Mouse (Mus musculus) mesoderm, embryonic 11.5 days (tissue): ENCODE results near the gene Pygm.
A peak's percentile ranks its signal among the peaks of the same experiment; 100 is the strongest.

Experiments
- DNase-seq: peaks from one replicate; pipeline ENCODE4 v3.0.0-alpha.2; 2012; ENCODE audit warnings: low read depth, low spot score

Gene Pygm

DNA sequence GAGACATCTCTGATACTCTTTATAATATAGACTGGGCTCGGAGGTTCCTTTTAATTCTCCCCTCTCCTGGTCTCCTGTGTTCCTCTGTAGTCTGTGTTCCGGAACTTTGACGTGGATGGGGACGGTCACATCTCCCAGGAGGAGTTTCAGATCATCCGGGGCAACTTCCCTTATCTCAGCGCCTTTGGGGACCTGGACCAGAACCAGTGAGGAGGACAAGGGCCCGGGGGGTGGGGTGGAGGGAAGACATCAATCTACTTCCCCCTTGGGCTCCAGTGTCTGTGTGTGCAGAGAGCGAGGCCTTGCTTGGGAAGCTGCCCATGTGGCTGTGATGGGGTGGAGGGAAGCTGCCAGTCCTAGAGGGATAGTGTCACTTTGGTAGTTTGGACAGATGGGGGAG is 24.6 kb downstream of the Pygm start:
- no peak for DNase-seq

- DNase-seq = no peak
Observed at GRCm38 (mm10) chr19:6409176-6409575, 25.0 kb downstream of the Pygm start.

DNA sequence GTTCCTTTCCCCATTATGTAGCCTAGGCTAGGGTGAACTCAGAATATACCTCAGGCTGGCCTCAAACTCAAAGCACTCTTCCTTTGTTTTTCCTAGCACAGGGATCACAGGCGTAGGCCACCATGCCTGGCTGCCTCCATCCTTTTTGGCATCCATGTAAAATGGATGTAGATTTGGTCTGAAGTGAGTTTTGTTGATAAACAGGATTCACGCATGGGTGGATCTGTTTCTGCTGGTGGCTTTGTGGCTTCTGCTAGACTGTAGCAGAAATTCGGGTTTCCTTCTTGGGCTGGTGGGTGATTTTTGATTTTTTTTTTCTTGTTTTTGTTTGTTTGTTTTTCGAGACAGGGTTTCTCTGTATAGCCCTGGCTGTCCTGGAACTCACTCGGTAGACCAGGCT is 25.7 kb downstream of the Pygm start:
- no peak for DNase-seq

- DNase-seq = no peak
Observed at GRCm38 (mm10) chr19:6412798-6413197, 28.6 kb downstream of the Pygm start.

DNA sequence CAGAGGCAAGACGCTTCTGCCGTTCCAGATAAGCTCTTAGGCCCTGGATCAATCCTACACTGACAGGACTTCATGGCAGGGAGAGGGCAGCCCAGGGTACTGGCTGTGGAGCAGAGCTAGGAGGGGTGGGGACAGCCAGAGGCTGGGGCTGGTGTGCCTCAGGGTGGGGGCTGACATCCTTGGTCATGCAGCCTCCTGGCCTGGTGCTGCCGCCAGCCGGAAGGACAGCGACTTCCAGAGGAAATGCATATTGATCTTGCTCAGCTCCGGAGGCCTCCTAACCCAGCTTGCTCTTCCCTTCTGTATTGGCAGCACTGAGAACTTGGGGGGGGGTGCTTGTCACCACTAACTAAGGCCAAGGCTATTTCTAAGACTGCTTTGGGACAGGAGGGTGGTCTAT is 31.3 kb downstream of the Pygm start:
- no peak for DNase-seq

GRCm38 (mm10) chr19:6416124-6416770 is 32.0 kb downstream of the Pygm start:
- peak; percentile 63 for DNase-seq

- DNase-seq = no peak
Observed at GRCm38 (mm10) chr19:6416894-6417761, 32.9 kb downstream of the Pygm start.

DNA sequence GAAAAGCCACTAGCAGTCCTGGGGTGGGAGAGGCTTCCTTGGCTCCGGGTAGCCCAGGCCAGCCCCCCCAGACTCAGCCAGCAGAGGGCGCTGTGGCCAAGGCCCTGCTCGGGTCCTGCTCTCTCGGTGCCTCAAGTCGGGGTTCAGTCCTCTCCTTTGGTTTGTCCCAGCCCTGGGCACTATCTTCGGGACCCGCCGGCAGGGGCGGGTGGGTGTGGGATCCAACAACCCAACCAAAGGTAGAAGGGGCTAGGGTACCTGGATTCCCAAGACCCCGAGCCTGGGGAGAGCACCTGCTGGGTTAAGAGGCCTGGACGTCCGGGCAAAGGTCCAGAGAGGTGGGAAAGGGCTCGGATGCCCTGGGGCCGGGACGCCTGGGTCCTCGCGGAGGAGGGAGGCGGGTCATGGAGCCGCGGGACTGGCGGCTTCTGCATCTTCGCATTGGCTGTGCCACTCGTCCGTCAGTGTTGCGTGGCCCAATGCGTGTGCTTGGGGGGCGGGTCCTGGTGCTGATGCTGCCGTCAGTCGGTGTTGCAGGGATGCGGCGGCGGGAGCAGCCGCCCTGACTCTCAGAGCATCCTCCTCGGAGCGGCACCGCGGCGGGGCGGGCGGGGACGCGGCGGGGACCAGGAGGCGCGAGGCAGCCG is 34.2 kb downstream of the Pygm start, which contains the start of gene Nrxn2:
TSS of gene Nrxn2 (plus strand) at position 499 of the 647 bp plus-strand sequence.
- DNase-seq = peak; percentile 89

DNA sequence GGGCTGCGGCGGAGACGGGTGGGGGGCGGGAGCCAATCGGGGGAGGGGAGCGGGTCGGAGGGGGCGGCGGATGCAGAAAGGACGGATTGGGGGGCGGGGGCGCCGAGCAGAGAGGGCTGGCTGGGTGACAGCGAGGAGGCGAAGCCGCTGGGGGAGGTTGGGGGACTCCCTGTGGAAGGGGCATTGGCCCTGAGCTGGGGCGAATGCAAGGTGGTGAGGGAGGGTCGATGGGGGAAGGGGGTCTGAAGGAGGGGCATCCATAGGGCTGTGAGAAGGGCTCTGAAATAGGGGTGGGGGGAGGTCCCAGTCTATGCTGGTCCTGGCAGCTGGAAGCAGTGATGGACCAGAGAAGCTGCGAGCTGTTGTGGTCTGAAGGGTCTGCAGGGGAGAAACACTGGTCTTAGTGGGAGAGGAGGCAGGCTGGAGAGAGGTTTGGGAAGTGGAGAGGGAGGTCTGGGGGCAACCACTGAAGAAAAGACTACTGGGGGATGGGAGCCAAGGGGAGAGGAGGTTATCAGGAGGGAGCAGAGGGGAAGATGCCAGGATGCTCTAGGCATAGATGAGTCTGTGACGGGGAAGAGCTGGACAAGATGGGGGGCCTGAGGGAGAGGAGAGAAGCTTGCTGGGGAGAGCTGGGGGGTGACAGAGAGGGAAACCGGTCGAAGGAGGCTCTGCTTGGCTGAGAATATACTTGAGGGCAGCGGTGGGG is 34.9 kb downstream of the Pygm start:
- DNase-seq = no peak

DNA sequence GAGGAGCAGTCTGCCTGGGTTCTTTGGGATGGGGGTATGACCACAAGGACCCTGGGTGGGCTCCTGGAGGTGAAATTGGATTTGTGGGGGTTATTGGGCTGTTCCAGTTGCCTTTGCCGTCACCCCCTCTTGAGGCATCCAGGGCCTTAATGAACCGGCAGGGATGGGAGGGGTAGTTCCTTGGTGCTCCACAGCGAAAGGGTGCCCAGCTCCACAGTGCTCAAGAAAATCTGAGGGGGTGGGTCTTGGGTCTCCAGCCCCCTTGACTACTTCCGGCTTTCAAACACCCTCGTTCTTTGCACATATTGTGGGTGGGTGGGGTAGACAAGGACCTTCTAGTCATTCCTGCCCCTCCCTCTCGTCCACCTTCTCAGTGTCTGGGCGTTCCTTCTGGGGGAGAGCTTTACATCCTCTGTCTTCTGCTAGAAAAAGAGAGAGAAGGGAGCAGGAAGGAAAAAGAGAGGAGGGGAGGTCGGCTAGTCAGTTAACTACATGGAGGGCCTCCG is 35.7 kb downstream of the Pygm start:
- DNase-seq = no peak

DNA sequence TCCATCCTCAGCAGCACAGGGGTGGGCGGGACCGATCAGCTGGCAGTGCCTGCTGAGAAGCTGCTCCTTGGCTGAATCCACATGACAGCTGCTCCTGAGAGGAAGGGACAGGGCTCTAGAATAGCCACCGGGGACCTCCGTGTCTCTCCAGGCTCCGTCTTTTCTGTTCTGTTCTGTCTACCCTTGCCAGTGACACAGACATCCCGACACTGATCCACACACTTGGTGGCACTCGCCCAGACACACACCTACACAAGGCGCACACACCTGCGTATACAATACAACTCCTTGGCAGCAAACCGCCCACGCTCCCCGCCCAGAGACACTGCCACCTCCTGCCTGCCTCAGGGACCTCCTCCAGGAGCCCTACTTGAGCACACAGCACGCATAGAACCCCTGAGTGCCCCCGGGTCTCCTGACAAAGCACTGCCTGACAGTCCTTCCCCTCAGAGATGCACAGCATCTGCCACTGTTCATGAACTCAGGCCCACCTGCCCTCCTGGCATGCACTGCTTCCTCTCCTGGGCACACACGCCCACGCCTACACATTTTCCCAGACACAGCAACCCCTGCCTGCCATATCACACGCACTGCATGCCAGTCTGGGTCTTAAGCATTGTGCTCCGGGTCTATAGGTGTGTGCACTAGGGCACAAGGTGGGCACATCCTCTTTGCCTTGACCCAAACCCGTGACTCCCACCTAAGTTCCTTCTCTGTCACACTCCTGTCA is 36.4 kb downstream of the Pygm start:
- no peak for DNase-seq

- no peak for DNase-seq
Observed at GRCm38 (mm10) chr19:6421211-6421590, 37.0 kb downstream of the Pygm start.

GRCm38 (mm10) chr19:6422014-6422413 is 37.8 kb downstream of the Pygm start:
- DNase-seq = no peak

GRCm38 (mm10) chr19:6423241-6423640 is 39.0 kb downstream of the Pygm start:
- DNase-seq = no peak

GRCm38 (mm10) chr19:6424137-6424881 is 40.1 kb downstream of the Pygm start:
- no peak for DNase-seq

DNA sequence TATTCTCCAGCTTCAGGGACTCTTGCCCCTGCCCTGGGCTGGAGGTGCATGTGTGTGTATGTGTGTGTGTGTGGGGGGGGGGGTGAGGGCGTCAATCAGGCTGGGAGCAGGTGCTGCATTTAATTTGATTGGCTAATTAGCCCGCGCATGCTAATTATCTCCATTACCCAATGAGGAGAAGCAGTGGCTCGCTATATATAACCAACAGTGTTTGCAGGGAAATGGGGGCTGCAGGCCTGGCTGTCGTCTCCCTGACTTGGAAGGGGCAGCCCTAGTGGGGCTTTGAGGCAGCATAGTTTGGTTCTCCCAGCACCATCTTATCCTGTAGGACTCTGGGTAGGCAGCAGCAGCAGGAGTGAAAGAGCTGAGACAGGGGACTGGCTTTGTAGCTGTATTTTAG is 41.4 kb downstream of the Pygm start:
- no peak for DNase-seq

GRCm38 (mm10) chr19:6426703-6427500 is 42.7 kb downstream of the Pygm start:
- peak; percentile 68 for DNase-seq

DNA sequence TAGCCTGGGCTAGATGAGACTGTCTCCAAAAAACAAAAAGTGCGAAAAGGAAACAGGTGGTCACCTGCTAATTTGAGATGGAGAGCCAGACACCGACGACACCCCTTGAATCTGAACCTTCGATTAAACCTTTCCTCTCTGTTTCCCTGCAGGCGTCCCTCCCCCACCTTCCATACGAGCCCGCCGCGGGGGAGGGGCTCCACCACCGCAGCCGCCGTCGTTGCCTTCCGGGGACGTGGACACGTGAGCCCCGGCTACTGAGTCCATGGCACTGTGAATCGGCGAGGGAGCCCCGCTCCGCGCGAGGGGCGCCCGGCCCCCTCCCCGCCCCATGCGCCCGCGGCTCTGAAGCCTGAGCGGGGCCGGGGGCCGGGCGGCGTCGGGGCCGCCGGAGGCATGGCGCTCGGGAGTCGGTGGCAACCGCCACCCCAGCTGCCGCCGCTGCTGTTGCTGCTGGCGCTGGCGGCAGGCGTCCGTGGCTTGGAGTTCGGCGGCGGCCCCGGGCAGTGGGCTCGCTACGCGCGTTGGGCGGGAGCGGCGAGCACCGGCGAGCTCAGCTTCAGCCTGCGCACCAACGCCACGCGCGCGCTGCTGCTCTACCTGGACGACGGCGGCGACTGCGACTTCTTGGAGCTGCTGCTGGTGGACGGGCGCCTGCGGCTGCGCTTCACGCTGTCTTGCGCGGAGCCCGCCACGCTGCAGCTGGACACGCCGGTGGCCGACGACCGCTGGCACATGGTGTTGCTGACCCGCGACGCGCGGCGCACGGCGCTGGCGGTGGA is 43.6 kb downstream of the Pygm start:
- peak; percentile 34 for DNase-seq
